Mouse (Mus musculus): ENCODE measurements around the gene Sppl3. TPM values are rescaled to one million over a fixed set of nuclear protein-coding genes. Genes with fewer than 3 reads are reported as not detected.
A peak's percentile ranks its signal among the peaks of the same experiment; 100 is the strongest.
"Not testable (repeated sequence)": the region's sequence is repeated elsewhere in the genome, so short reads cannot be mapped to it uniquely, and the experiment has no call there.

Sppl3 gene
- total RNA-seq, 2 experiments from 2014 or later, result 87.1 to 96.8 TPM

- intact Hi-C loops (cut with DNase I), result loop anchor here (10.0 kb wide), 1 partner anchor 118 kb away; no protein-coding TSS in a partner anchor
Observed at GRCm38 (mm10) chr5:115103253-115103652, 92.3 kb downstream of the Sppl3 start.

GRCm38 (mm10) chr5:115111156-115111555, 100.2 kb downstream of the Sppl3 start:
- no peak for DNase-seq (ENCODE audit: low spot score in 2 of 2)
- intact Hi-C loops (cut with DNase I), result no loop called here

More at GRCm38 (mm10) chr5:115103253-115103652, 92.3 kb downstream of the Sppl3 start:
- not testable (repeated sequence) for DNase-seq (ENCODE audit: low spot score in 2 of 2)

- DNase-seq (ENCODE audit: low spot score in 2 of 2), result no peak
- intact Hi-C loops (cut with DNase I), result no loop called here
Observed at GRCm38 (mm10) chr5:115113244-115113643, 102.3 kb downstream of the Sppl3 start.

GRCm38 (mm10) chr5:115114501-115114900, 103.6 kb downstream of the Sppl3 start:
- no peak for DNase-seq (ENCODE audit: low spot score in 2 of 2)
- intact Hi-C loops (cut with DNase I), result no loop called here

- intact Hi-C loops (cut with DNase I), result no loop called here
- DNase-seq (ENCODE audit: low spot score in 2 of 2), result no peak
Observed at GRCm38 (mm10) chr5:115116426-115116825, 105.5 kb downstream of the Sppl3 start.

GRCm38 (mm10) chr5:115117467-115117866, 106.5 kb downstream of the Sppl3 start:
- intact Hi-C loops (cut with DNase I), result no loop called here
- DNase-seq (ENCODE audit: low spot score in 2 of 2), result no peak

- intact Hi-C loops (cut with DNase I), result no loop called here
- DNase-seq (ENCODE audit: low spot score in 2 of 2), result peak; percentile 61 to 66
Observed at GRCm38 (mm10) chr5:115118961-115119570, 108.1 kb downstream of the Sppl3 start, which contains the start of gene Acads. Acads (minus strand) TSS chr5:115119346.

GRCm38 (mm10) chr5:115120978-115121377, 110.0 kb downstream of the Sppl3 start:
- no peak for DNase-seq (ENCODE audit: low spot score in 2 of 2)
- intact Hi-C loops (cut with DNase I), result no loop called here

- no peak for DNase-seq (ENCODE audit: low spot score in 2 of 2)
- intact Hi-C loops (cut with DNase I), result loop anchor here (2.0 kb wide), 3 partner anchors 34 to 110 kb away; partner anchors contain the start of genes Mlec and Pop5
Observed at GRCm38 (mm10) chr5:115124690-115125089, 113.8 kb downstream of the Sppl3 start.

- peak; percentile 89 to 91 for DNase-seq (ENCODE audit: low spot score in 2 of 2)
Observed at GRCm38 (mm10) chr5:115125211-115125871, 114.4 kb downstream of the Sppl3 start.

GRCm38 (mm10) chr5:115126578-115127312, 115.8 kb downstream of the Sppl3 start:
- intact Hi-C loops (cut with DNase I), result no loop called here
- DNase-seq (ENCODE audit: low spot score in 2 of 2), result no peak

More at GRCm38 (mm10) chr5:115125211-115125871, 114.4 kb downstream of the Sppl3 start:
- intact Hi-C loops (cut with DNase I), result loop anchor here (2.0 kb wide), 3 partner anchors 33 to 109 kb away; partner anchors contain the start of genes Mlec and Pop5

- intact Hi-C loops (cut with DNase I), result no loop called here
- DNase-seq (ENCODE audit: low spot score in 2 of 2), result no peak
Observed at GRCm38 (mm10) chr5:115127421-115128179, 116.7 kb downstream of the Sppl3 start.

GRCm38 (mm10) chr5:115129328-115129727, 118.4 kb downstream of the Sppl3 start:
- no peak for DNase-seq (ENCODE audit: low spot score in 2 of 2)
- intact Hi-C loops (cut with DNase I), result no loop called here

GRCm38 (mm10) chr5:115132465-115132864, 121.5 kb downstream of the Sppl3 start:
- DNase-seq (ENCODE audit: low spot score in 2 of 2), result no peak
- intact Hi-C loops (cut with DNase I), result no loop called here

- DNase-seq (ENCODE audit: low spot score in 2 of 2), result no peak
- intact Hi-C loops (cut with DNase I), result no loop called here
Observed at GRCm38 (mm10) chr5:115133358-115134066, 122.6 kb downstream of the Sppl3 start.

- intact Hi-C loops (cut with DNase I), result no loop called here
- DNase-seq (ENCODE audit: low spot score in 2 of 2), result peak; percentile 85 to 86
Observed at GRCm38 (mm10) chr5:115134234-115135165, 123.6 kb downstream of the Sppl3 start, which contains the start of gene Unc119b. Unc119b (minus strand) TSS chr5:115134975.

GRCm38 (mm10) chr5:115139124-115139523, 128.2 kb downstream of the Sppl3 start:
- intact Hi-C loops (cut with DNase I), result no loop called here

GRCm38 (mm10) chr5:115140726-115141125, 129.8 kb downstream of the Sppl3 start:
- intact Hi-C loops (cut with DNase I), result no loop called here
- no peak for DNase-seq (ENCODE audit: low spot score in 2 of 2)

More at GRCm38 (mm10) chr5:115139124-115139523, 128.2 kb downstream of the Sppl3 start:
- no peak for DNase-seq (ENCODE audit: low spot score in 2 of 2)
